Mouse (Mus musculus): ENCODE data around the gene Timm44. TPM values are rescaled to one million over a fixed set of nuclear protein-coding genes. Genes with fewer than 3 reads are reported as not detected.

Timm44 gene
- total RNA-seq, 2 experiments from 2014 or later, result 58.9 to 75.6 TPM

- intact Hi-C loops (cut with DNase I), result no loop called here
- no peak for DNase-seq (ENCODE audit: low spot score in 2 of 2)
Observed at GRCm38 (mm10) chr8:4213210-4214005, 62.3 kb downstream of the Timm44 start.

- intact Hi-C loops (cut with DNase I), result no loop called here
- no peak for DNase-seq (ENCODE audit: low spot score in 2 of 2)
Observed at GRCm38 (mm10) chr8:4212809-4213209, 62.9 kb downstream of the Timm44 start.

GRCm38 (mm10) chr8:4211097-4211496 is 64.6 kb downstream of the Timm44 start:
- intact Hi-C loops (cut with DNase I), result no loop called here
- no peak for DNase-seq (ENCODE audit: low spot score in 2 of 2)

Other genes starting within 250 kb of the Timm44 start
- not detected for gene Cd209f, start 170.1 kb downstream of the Timm44 start, total RNA-seq (2021)
- not detected for gene Cd209g, start 141.8 kb downstream of the Timm44 start, total RNA-seq (2021)
- 100 to 1,000 TPM; 104 to 117 TPM for gene Evi5l, start 109.3 kb downstream of the Timm44 start, total RNA-seq (2021)
- 10 to 100 TPM; 47.8 to 48.7 TPM for gene Prr36, start 58.5 kb downstream of the Timm44 start, total RNA-seq (2021)
- not detected for gene Lrrc8e, start 49.1 kb downstream of the Timm44 start, total RNA-seq (2021)
- 10 to 100 TPM; 96.5 to 97.2 TPM for gene Map2k7, start 37.2 kb downstream of the Timm44 start, total RNA-seq (2021)
- gene Gm49320, start 37.0 kb downstream of the Timm44 start, total RNA-seq (2021), result 1 to 10 TPM in 1 of 2 experiments, not detected in 1; 1.4 TPM
- 10 to 100 TPM in 1 of 2 experiments, 1 to 10 TPM in 1; 6.4 to 14.1 TPM for gene Tgfbr3l, start 27.7 kb downstream of the Timm44 start, total RNA-seq (2021)
- gene Snapc2, start 22.8 kb downstream of the Timm44 start, total RNA-seq (2021), result 10 to 100 TPM; 28.5 to 36.5 TPM
- 100 to 1,000 TPM; 599 to 686 TPM for gene Ctxn1, start 16.6 kb downstream of the Timm44 start, total RNA-seq (2021)
- gene Ccl25, start 49.3 kb upstream of the Timm44 start, total RNA-seq (2021), result 10 to 100 TPM; 14.7 to 32.5 TPM
- 10 to 100 TPM; 67.1 to 79.3 TPM for gene Elavl1, start 49.5 kb upstream of the Timm44 start, total RNA-seq (2021)
- 10 to 100 TPM; 40.8 to 51.6 TPM for gene Cers4, start 217.1 kb upstream of the Timm44 start, total RNA-seq (2021)